8 mouse cellular contexts compared by ENCODE assay signal in the genomic region with DNA sequence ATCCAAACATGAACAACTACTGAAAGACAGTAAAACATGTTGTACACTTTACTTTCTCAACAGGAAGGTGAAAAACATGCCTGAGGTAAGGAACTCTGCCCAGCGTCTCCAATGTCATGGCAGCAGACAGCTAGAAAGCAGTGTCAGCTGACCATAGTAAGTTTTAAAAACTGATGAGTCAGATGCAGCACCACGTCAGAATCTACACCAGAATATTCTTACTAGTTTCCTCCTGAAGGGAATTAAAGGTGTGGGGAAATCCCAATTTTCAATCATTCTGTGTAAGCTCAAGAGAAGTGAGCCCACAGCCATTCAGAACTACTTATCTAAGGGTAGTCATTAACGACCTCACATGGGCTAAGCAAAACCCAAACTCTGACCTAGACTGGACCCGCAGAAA. TPM values are rescaled to one million over a fixed set of nuclear protein-coding genes. Genes with fewer than 3 reads are reported as not detected.
DNase-seq lines count a peak whose midpoint lies in the region; ATAC-seq and TF ChIP-seq lines count a peak whose summit lies in the region.

No protein-coding gene starts in this region.

- TF ChIP-seq POLR2A in small intestine, adult 2 months (IDR thresholded peaks at IDR 0.05; ENCODE audit: low read depth, low read length) = no peak

- TF ChIP-seq CTCF in lung, embryonic 14.5 days (IDR thresholded peaks at IDR 0.05; ENCODE audit: low read depth) = no peak
- TF ChIP-seq CTCF in intestine, postnatal 0 days (IDR thresholded peaks at IDR 0.05; ENCODE audit: low read depth) = no peak
- no peak for TF ChIP-seq CTCF in small intestine, adult 2 months (IDR thresholded peaks at IDR 0.05; ENCODE audit: extremely low read depth, insufficient read length, insufficient replicate concordance, low read depth, low read length)

- H3K27ac ChIP-seq in lung, embryonic 14.5 days (ENCODE audit: low read depth) = no peak overlapping the region
- H3K27ac ChIP-seq in embryonic facial prominence, embryonic 14.5 days (replicated peaks; ENCODE audit: low read depth, low read length) = no peak overlapping the region
- H3K27ac ChIP-seq in intestine, postnatal 0 days (ENCODE audit: low read depth, low read length) = peak overlapping the region; percentile 80; the same call in 1 of the 2 replicates
- no peak overlapping the region for H3K27ac ChIP-seq in small intestine, adult 2 months (ENCODE audit: insufficient read depth, low read depth, low read length)

- WGBS in lung, embryonic 14.5 days = 14% methylated on average over 4 of the region's 4 CpGs
- 15% methylated on average over 4 of the region's 4 CpGs for WGBS in embryonic facial prominence, embryonic 14.5 days
- WGBS in intestine, postnatal 0 days = 3% methylated on average over 4 of the region's 4 CpGs
- WGBS in small intestine, adult 2 months = 4% methylated on average over 4 of the region's 4 CpGs

- DNase-seq in lung, embryonic 14.5 days = peak; percentile 39
- no peak for DNase-seq in lung, postnatal 14 days
- peak; percentile 36 for DNase-seq in embryonic facial prominence, embryonic 14.5 days (ENCODE audit: low spot score)
- DNase-seq in cerebellum, adult 18-20 months = no peak
- no peak for DNase-seq in frontal cortex, postnatal 14 days (ENCODE audit: low spot score in 2 of 2)

- peak overlapping the region; percentile 55 for H3K4me3 ChIP-seq in lung, embryonic 14.5 days (ENCODE audit: low read depth, low read length)
- H3K4me3 ChIP-seq in embryonic facial prominence, embryonic 14.5 days (ENCODE audit: low read depth, low read length) = peak overlapping the region; percentile 71
- H3K4me3 ChIP-seq in intestine, postnatal 0 days (ENCODE audit: low read depth, low read length) = peak overlapping the region; percentile 80
- peak overlapping the region; percentile 71; the same call in 1 of the 2 replicates for H3K4me3 ChIP-seq in small intestine, adult 2 months (ENCODE audit: low read depth, low read length)

- H3K9ac ChIP-seq in lung, embryonic 14.5 days = peak overlapping the region; percentile 69
- H3K9ac ChIP-seq in embryonic facial prominence, embryonic 14.5 days (ENCODE audit: low read depth, low read length) = peak overlapping the region; percentile 70
- H3K9ac ChIP-seq in intestine, postnatal 0 days (ENCODE audit: low read depth, low read length) = peak overlapping the region; percentile 57; the same call in 1 of the 2 replicates

- no peak for ATAC-seq in lung, embryonic 14.5 days (ENCODE audit: insufficient read depth)
- no peak for ATAC-seq in embryonic facial prominence, embryonic 14.5 days (ENCODE audit: low read depth)
- ATAC-seq in intestine, postnatal 0 days = 0 out of 2 replicates have a peak, but pooled peaks have one; percentile 17
- no peak for ATAC-seq in megakaryocyte-erythroid progenitor cell, adult 5-6 weeks (replicated peaks; ENCODE audit: low FRiP score, low TSS enrichment, poor library complexity, severe bottlenecking)

- H3K36me3 ChIP-seq in lung, embryonic 14.5 days (ENCODE audit: insufficient read depth) = peaks cover 8% of the 10 kb centered on the region
- 0 out of 2 replicates have a peak, but pooled peaks cover 4% of the 10 kb centered on the region for H3K36me3 ChIP-seq in embryonic facial prominence, embryonic 14.5 days (ENCODE audit: control insufficient read depth, insufficient read depth, low read length)
- H3K36me3 ChIP-seq in intestine, postnatal 0 days (ENCODE audit: control insufficient read depth, insufficient read depth) = no peaks in the 10 kb centered on the region
- no peaks in the 10 kb centered on the region for H3K36me3 ChIP-seq in small intestine, adult 2 months (ENCODE audit: control insufficient read depth, insufficient read depth, low read length)

- H3K27me3 ChIP-seq in lung, embryonic 14.5 days (ENCODE audit: insufficient read depth, low read length) = no peaks in the 10 kb centered on the region
- no peaks in the 10 kb centered on the region for H3K27me3 ChIP-seq in embryonic facial prominence, embryonic 14.5 days (replicated peaks; ENCODE audit: control insufficient read depth, insufficient read depth, low read length)
- H3K27me3 ChIP-seq in intestine, postnatal 0 days (replicated peaks; ENCODE audit: control insufficient read depth, insufficient read depth, low read length) = no peaks in the 10 kb centered on the region
- H3K27me3 ChIP-seq in small intestine, adult 2 months (ENCODE audit: control insufficient read depth, insufficient read depth, low read length) = no peaks in the 10 kb centered on the region

- H3K4me2 ChIP-seq in lung, embryonic 14.5 days = peak overlapping the region; percentile 75
- peak overlapping the region; percentile 89 for H3K4me2 ChIP-seq in embryonic facial prominence, embryonic 14.5 days (ENCODE audit: low read depth, low read length)
- peak overlapping the region; percentile 99 for H3K4me2 ChIP-seq in intestine, postnatal 0 days (replicated peaks; ENCODE audit: low read depth)

- no peaks in the 10 kb centered on the region for H3K4me1 ChIP-seq in lung, embryonic 14.5 days (ENCODE audit: insufficient read depth)
- H3K4me1 ChIP-seq in embryonic facial prominence, embryonic 14.5 days (ENCODE audit: control insufficient read depth, insufficient read depth, low read length) = peaks cover 6% of the 10 kb centered on the region; the same call in 1 of the 2 replicates
- no peaks in the 10 kb centered on the region for H3K4me1 ChIP-seq in intestine, postnatal 0 days (replicated peaks; ENCODE audit: control insufficient read depth, insufficient read depth, low read length)
- no peaks in the 10 kb centered on the region for H3K4me1 ChIP-seq in small intestine, adult 2 months (ENCODE audit: control insufficient read depth, insufficient read depth, insufficient read length, low read length)

- no peaks in the 10 kb centered on the region for H3K9me3 ChIP-seq in lung, embryonic 14.5 days (ENCODE audit: low read depth, low read length)
- no peaks in the 10 kb centered on the region for H3K9me3 ChIP-seq in embryonic facial prominence, embryonic 14.5 days (ENCODE audit: control insufficient read depth, low read length)
- H3K9me3 ChIP-seq in intestine, postnatal 0 days (ENCODE audit: control insufficient read depth) = no peaks in the 10 kb centered on the region

RNA-seq across cellular contexts. Expression of gene Gas2l3, which starts 1.1 kb away (rescaled TPM):
- 26.3 and 28.8 TPM in 2 replicates for polyA plus RNA-seq in lung, embryonic 14.5 days (2014; fragmentation: Nextera tagmentation; extraction: Ambion mirVana)
- 11.1 and 14.4 TPM in 2 replicates for polyA plus RNA-seq in embryonic facial prominence, embryonic 14.5 days (2014; fragmentation: Nextera tagmentation; extraction: Ambion mirVana)
- polyA plus RNA-seq in intestine, postnatal 0 days (2015; fragmentation: Nextera tagmentation; extraction: Ambion mirVana) = 5.5 and 5.6 TPM in 2 replicates
- 0.19 and 1.9 TPM in 2 replicates for polyA plus RNA-seq in small intestine, adult 2 months (2012; rRNA removed)
- 5.3 and 8.5 TPM in 2 replicates for total RNA-seq in megakaryocyte-erythroid progenitor cell, adult 5-6 weeks (2014; fragmentation: Nextera tagmentation)
- total RNA-seq in megakaryocyte-erythroid progenitor cell, adult 5-6 weeks (2017) = 4.9 and 12.9 TPM in 2 replicates

Comparison
In these comparisons a context has a peak if more than half of its experiments do, and no peak if none do; other contexts are left out.
1. DNase-seq: peak in lung, embryonic 14.5 days (single experiment) and embryonic facial prominence, embryonic 14.5 days (single experiment); none in lung, postnatal 14 days (single experiment), cerebellum, adult 18-20 months (0 of 2) and frontal cortex, postnatal 14 days (0 of 2).
2. Peak in every context shown above with its lines, with median percentiles within 50 percentile points of each other: H3K4me2 ChIP-seq, H3K4me3 ChIP-seq and H3K9ac ChIP-seq.